Mouse (Mus musculus) yolk sac, embryonic 10.5 days (tissue): ENCODE measurements around the gene Pprc1.
A peak's percentile ranks its signal among the peaks of the same experiment; 100 is the strongest.

Source experiments
- DNase-seq: peaks from one replicate; pipeline ENCODE4 v3.0.0-alpha.2; 2017; ENCODE audit warnings: low spot score

The Pprc1 gene

DNA sequence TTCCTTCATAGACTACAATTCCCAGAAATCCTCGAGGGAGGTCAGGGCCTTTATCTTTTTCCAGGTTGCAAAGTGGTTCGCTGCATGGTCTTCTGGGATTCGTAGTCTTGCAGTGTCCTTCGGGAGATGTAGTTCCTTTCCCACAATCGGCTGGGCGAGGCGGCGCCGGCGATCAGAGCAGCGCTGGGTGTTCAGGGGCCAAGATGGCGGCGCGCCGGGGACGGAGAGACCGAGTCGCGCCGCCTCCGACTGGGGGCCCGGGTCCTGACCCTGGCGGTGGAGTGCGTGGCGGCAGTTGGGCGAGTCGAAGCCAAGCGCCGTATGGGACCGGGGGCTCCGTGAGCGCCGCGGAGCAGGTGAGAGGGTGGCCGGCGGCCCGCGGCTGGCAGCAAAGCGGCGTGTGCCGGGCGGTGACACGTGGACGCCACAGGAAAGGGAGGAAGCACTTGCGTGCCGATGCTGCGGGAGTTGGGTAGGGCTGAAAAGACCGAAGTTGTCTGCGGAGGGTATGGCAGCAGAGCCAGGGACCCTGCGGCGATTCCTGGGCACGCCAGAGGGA, 11.8 kb downstream of the Pprc1 start:
- DNase-seq, result peak; percentile 95

DNA sequence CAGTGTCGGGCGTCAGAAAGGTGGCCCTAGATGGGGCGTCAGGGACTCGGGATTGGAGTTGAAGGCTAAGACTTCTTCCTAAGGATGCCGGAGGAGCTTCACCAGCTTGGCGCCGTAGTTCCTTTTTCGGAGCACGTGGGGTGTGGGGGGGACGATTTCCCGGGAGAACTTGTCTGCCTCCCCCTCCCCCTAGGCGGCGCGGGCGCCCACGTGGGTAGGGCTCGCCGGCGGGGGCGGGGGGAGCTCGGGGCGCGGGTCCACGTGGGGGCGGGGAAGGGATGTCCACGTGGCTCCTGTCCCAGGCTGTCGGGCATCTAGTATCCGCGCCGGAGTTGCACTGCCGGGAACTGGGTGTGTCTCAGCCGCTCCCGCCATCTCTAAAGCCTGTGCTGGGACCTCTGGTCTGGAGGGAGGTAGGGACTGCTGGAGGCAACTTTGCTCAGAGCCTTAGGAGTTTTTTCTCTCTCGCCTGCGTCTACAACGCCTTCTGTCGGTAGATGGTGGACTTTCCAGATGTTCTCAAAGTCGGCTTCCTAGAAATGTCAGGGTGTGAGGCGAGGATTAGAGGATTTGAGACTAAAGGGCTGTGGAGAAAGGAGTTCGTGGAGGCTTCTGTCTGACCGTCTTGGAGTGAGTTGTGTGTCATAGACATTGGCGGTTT, 12.4 kb downstream of the Pprc1 start:
- DNase-seq, result peak; percentile 91

DNA sequence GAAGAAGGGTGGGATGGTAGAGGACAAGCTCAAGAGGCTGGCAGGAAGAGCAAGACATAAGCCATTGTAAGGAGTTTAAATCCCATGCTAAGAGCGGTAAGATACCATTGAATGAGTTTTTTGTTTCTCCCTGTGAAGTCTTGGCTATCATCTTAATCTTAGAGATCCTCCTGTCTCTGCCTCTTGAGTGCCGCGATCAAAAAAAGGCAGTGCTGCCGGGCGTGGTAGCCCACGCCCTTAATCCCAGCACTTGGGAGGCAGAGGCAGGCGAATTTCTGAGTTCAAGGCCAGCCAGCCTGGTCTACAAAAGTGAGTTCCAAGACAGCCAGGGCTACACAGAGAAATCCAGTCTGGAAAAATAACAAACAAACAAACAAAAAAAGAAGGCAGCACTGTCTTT, 13.8 kb downstream of the Pprc1 start:
- DNase-seq, result no peak

DNA sequence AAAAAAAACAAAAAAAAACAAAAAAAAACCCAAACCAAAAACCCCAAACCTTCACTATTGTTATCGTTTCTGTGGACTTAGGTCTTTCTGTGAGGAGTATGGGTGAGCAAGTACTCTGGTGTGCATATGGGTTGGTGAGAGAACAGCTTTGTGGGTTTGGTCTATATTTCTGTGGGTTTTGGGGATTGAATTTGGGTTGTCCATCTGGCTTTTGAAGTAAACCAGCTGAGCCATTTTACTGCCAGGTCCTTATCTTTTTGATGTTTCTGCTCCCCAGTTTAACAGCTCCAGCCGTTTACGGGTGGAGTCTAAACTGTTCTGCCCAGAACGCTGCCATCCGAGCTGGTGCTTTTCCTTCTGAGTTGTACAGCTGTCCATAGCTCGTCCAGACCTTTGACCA, 16.2 kb downstream of the Pprc1 start:
- DNase-seq, result no peak

DNA sequence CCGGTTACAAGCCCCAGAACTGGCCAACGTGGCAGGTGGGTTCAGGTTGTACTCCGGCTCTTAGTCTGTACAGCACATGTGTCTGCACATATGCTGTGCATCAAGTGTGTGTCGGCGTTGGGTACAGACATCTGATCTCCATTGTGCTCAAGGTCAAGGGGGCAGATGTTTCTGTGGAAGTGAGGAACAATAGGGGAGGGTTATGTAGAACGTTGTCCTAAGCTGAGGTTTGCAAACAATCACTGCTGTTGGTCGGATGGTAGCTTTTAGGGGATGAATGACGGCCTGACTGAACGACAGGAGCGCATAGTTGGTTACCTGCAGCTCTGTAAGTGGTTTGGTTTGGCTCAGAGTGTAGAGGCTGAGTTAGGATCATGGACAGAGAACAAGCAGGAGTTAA, 23.4 kb downstream of the Pprc1 start:
- no peak for DNase-seq

DNA sequence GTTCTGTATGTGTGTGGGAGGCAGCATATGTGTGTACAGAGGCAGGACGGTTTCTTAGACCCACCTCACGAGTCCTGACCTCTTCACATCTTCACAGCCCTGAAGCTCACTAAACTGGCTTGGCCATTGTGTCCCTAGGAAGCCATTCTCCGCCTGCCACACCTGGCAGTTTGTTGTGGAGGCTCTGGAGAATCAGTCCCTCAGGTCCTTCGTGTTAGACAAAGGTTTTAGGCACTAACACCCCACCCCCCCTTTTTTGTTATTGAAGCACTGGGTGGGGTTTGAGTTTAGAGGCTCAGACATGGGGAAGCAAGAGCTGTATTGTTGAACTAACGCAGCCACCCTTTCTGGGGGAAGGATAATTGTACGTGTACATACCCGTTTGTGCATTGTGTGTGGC, 28.6 kb downstream of the Pprc1 start:
- DNase-seq, result no peak

DNA sequence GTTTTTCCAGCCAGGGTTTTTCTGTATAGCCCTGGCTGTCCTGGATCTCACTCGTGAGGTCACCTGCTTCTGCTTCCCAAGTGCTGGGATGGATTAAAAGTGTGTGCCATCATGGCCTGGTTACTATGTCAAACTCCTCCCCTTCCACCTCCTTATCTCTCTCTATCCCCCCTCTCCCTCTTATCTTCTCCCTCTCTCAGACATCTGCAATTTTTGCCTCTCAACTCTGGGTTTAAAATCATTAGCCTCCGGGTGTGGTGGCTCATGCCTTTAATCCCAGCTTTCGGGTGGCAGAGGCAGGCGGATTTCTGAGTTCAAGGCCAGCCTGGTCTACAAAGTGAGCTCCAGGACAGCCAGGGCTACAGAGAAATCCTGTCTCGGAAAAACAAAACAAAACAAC, 29.6 kb downstream of the Pprc1 start:
- no peak for DNase-seq

DNA sequence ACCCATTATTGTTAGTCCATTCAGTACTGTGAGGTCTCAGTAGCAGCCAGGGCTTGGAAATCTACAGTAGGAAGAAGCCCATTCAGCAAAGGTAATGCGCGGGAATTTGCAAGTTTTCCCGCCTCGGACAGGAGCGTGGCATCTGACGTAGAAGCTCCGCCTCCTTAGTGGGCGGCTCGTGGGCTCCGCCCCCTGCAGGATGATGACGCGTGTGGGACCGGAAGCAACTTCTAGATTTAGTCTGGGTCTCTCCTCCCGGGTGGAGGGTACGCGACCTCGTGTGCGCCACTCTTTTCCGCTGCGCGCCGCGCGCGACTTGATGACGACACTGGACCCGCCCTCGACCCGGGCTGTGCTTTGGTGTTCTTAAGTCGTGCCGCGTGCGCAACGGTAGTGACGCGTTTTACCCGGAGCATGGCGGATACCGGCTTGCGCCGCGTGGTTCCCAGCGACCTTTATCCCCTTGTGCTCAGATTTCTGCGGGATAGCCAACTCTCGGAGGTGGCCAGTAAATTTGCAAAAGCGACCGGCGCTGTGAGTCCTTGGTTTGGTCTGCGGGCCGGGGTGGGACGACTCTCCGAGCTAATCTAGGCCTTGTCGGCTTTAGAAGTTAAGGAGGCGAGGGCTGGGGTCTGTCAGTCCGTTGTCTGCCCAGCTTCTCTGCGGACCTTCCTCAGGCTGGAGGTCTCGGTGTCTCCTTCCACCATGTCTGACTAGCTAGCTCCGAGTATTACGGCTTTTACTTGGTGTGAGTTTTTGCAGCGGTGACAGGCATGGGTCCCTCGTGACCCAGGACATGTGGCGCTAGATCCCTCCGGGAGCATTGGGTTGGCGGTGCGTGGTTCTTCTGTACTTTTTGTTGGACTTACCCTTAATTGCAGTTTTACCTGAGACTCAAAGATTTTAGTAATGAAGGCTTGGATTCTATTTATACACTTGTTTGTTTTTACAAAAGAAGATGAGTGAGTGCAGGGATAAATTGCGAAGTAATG, 31.2 kb downstream of the Pprc1 start, which contains the start of gene Nolc1:
TSS of gene Nolc1 (plus strand) at position 248 of the 992 bp plus-strand sequence.
- DNase-seq, result peak; percentile 99

DNA sequence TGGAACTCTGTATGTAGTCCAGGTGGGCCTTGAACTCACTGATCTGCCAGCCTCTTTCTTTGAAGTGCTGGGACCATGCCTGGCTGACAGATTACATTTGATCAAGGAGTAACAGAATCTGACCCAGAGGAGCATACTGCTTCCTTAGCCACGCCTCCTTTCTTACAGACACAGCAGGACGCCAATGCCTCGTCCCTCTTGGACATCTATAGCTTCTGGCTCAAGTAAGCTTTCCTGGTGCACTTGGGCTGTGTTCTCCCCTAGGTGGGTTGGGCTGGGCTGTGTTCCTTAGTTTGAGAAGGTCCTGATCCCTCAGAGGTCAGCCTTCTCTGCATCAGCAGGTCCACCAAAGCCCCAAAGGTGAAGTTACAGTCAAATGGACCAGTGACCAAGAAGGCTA, 33.8 kb downstream of the Pprc1 start:
- no peak for DNase-seq

DNA sequence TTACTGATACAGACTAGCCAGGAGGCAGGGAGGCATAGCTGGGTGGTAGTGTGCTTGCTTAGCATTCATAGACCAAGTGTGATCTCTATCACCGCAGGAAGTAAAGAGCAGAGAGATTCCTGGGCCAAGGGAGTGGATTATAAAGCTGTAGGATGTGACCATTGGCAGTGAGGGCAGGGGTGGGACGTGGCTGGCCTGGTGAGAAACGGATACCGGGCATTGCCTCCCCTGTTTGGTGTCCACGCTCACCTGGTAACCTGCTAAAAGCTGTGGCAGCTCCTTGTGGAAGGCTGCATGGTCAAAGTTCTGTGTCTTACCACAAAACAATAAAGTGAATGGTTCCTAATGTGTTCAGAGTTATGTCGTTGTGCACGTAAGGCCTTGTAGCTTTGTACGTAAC, 40.5 kb downstream of the Pprc1 start:
- DNase-seq, result no peak

DNA sequence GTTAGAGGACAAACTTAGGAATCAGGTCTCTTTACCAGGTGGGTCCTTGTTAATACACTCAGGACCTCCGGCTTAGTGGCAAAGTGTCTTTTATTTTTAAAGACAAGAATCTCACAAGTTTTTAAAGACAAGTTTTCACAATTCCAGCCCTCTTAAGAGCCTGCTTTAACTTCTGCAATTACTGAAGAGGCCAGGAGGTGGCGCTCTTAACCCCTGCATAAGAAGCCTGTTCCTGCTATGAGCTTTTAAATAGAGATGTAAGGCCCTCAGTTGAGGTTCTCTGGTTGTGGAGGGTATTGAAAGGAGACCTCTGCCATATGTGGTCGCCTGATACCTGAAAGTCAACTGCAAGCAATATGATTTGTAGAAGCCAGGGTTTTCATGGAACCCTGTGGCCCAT, 41.7 kb downstream of the Pprc1 start:
- no peak for DNase-seq

DNA sequence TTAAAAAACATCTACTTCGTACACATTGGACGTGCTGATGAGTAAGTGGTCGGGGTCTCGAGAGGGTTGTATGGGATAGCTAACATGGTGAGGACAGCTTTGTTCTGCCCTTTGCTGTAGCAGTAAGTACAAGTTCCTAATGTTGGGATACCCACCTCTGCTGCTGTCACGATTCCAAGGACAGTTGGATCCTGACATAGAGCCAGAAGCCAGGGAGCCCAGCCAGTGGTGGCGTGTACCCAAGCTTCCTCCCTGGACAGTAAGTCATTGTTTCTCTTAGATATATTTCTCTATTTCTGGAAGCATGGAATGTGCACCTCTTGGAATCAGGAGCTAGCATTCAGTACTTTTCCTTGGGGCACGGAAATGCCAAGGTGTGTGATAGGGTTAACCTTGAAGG, 43.2 kb downstream of the Pprc1 start:
- DNase-seq, result no peak

DNA sequence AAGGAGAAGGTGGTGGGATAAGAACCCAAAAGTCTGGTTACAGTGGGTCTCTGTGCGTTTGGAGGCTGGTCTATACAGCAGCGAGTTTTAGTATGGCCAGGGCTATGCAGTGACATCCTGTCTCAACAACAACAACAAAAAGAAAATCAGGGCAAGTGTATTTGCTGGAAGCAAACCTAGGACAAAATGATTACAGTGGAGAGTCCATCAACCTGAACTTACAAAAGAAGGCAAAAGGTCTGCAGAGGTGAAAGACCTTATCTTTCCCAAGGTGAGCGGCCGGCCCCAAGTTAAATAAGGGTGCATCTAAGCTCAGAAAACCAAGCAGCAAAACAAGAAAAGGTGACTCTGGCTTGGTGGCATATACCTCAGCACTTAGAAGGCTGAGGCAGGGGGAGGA, 47.0 kb downstream of the Pprc1 start:
- DNase-seq, result no peak

DNA sequence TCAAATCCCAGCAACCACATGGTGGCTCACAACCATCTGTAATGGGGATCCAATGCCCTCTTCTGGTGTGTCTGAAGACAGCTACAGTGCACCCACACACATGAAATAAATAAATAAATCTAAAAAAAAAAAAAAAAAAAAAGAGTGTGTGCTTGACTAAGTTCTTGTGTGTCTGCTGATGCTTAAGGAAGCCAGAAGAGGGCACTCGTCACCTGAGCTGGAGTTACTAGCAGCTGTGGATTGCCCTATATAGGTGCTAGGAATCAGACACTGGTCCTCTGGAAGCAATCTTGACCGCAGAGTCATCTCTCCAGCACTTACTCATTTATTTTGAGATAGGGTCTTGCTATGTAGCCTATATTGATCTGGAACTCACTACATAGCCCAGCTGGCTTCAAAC, 49.5 kb downstream of the Pprc1 start:
- DNase-seq, result no peak

DNA sequence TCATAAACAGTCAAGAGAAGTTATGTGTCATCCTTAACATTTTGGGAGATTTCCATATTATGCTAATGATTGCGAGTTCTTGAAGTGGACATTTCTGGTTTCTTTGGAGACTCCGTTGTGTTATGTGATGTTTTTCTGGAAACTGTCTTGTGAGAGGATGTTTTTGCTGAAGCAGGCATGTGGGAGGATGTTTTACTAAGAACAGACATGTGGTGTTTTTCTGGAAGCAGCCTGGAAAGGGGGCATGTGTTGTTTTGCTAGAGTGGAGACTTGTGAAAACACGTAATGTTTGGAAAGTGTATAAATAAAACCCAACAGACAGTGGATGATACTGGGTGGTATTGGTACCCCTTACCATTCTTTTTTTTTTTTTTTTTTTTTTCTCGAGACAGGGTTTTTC, 50.6 kb downstream of the Pprc1 start:
- no peak for DNase-seq

DNA sequence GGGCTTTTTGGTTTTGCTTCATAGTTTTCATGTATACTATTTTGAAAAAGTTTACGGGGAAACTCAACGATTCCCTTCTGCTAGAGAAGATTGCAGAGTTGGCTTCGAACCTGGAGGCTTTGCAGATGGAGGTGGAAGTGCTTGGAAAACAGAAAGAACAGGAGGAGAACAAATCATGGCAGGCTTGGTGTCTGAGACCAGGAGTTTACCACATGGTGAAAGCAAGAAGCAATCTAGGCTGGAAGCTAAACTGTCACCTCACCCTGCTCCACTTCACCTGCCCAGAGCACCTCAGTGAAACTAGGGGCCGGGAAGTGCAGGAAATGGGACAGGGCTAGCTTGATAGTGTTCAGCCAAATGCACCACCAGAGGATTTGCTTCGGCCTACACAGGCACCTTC, 51.7 kb downstream of the Pprc1 start:
- no peak for DNase-seq

DNA sequence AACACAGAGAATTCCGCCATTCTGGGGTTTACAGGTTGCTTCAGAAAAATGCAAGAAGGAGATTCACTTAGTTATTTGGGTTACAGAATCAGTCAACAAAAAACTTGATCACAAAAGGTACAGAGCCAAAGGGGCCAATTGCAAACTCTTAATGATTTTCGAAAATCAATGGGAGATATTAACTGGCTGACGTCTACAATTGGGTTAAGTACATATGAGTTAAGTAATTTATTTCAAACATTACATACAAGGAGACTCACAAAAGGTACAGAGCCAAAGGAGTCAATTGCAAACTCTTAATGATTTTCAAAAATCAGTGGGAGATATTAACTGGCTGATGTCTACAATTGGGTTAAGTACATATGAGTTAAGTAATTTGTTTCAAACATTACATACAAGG, 54.9 kb downstream of the Pprc1 start:
- no peak for DNase-seq

DNA sequence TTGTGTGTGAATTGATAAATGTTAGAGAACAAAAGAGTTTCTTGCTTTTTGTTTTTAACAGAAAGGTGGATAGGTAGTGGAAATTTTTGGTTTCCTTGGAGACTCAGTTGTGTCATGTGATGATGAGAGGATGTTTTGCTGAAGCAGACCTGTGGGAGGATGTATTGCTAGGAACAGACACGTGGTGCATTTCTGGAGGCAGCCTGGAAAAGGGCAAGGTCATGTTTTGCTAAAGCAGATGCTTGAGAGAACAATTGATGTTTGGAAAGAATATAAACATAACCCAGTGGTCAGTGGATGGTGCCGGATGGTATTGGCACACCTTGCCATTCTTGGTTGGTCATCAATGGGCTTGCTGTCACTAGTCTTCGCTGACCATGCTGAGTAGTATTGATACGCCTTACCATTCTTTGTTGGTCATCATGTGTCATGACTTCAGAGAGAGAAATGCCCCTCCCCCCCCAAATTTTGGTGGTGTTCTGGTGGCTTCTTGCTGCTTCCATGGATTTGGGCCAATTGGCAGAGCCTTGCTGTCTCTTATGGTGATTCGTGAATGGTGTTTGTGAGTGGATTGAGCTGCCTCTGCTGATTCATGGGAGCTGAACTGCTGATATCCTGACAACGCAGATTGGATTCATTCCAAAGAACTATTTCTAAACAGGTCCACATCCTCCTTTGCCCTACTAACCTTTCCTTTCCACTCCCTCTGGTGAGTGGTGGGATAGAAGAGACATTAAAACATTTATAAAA, 58.9 kb downstream of the Pprc1 start:
- DNase-seq, result no peak

DNA sequence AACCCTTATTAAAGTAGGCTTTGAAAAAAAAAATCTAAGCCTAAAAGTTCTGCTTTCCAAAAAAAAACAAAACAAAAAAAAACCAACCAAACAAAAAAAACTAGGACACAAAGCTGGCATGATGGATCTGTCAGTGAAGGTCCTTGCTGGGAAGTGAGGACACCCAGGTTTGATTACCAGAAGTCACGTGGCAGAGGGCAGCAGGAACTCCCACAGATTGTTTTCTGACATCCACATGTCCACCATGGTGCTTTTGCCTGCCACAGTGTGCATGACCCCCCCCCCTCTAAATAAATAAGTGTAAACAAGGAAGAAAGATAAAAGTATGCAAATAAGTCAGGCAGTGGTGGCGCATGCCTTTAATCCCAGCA, 59.5 kb downstream of the Pprc1 start:
- DNase-seq, result no peak

DNA sequence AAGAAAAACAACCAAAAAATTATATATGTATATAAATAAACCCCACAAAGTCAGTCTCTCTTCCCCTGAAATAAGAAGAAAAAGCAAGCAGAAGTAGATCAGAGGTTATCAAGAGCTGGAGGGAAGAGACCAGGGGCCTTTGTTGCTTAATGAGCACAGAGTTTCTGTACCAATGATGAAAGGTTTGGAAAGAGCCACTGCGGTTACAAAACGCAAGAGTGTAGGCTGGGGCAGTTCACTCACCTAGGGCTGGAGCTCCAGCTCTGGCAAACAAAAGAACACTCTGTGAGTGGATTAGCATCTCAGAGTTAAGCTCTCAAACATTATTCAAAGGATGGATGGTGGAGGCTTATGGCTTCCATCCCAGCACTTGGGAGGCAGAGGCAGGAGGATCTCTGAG, 65.5 kb downstream of the Pprc1 start:
- no peak for DNase-seq

DNA sequence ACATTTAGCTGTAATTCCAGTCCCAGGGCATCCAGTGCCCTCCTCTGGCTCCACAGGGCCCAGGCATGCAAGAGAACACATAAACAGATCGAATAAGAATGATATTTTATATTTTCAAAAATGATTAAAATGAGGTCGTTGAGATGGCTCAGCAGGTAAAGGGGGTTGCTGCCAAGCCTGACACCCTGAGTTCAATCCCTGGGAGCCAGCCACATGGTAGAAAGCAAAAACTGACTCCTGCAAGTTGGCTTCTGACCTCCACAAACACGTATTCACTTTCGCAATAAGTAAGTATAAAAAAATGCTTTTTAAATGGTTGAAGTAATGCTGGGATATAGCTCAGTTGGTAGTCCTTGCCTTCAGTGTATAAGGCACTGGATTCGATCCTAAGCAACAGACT, 66.1 kb downstream of the Pprc1 start:
- DNase-seq, result no peak

DNA sequence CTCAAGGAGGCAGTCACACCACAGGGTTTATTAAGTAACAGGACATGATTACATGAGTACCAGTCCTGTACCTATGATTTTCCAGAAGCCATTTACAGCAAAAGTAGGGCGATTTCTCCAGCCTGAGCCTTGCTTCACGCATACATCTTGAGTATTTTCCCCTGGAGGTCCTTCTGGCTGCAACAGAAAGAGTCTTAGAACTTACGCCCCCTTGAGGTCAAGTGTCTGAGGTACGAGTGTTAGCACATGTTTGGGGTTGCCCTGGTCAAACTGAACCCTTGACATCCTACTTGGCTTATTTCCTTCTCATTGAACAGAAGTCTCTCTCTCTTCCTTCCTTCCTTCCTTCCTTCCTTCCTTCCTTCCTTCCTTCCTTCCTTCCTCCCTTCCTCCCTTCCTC, 69.9 kb downstream of the Pprc1 start:
- DNase-seq, result no peak

DNA sequence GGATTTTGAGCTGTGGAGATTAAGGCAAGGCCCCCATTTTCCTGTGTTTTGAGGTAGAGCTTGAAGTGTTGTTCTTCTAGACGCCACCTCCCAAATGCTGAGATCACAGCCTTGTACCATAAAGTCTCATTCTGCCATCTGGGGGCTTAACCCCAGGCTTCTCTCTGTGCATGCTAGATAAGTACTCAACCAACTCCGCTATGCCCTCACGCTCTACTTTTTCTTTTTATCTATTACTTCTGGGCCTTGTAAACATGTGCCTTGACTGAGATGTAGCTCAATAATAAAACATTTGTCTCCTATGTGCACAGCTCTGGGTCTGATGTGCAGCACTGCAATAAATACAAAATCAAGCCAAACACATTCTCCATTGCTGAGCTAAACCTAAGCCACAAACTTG, 74.8 kb downstream of the Pprc1 start:
- DNase-seq, result no peak
